In the genomic region with DNA sequence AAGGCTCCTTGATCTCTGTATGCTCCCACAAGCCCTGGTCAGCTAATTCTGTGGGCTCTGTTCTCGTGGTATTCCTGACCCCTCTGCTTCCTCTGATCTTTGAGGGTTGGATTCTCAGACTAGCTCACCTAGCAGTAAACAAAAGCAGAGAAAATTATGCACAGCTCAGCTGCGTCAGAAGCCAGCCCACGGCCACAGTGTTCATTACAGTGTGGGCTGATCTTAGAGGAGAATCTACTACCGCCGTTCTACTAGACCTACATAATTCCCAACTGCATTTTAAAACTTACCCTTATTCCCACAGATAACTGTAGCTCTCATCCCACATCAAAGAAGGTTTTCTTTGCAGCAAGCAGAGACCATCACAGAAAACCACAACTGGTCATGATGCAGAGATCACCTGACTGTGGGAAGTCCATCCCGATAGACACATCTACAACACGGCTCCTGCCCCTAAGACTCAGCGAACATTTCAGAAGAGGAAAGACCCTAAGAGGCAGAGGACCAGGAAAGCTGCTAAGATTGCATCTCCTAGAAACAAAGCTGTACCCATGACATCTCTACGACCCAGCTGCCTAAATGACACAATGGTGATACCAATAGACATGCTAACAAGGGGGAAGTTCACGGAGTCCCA, we compare ENCODE assay signal across 18 mouse cellular contexts. TPM values are rescaled to one million over a fixed set of nuclear protein-coding genes. Genes with fewer than 3 reads are reported as not detected.
DNase-seq lines count a peak whose midpoint lies in the region; ATAC-seq and TF ChIP-seq lines count a peak whose summit lies in the region.
"Had no signal": no experiment of that assay in that cellular context is flagged by ENCODE, and none has a peak within 500 bp of the region (broad histone marks: within the 10 kb centered on the region; RNA-seq: fewer than 3 reads in every experiment).

No protein-coding gene starts in this region.

- no peak for TF ChIP-seq RAD21 in CH12.LX (IDR thresholded peaks at IDR 0.05; ENCODE audit: low read depth, low read length)

- WGBS in midbrain, embryonic 12.5 days: 73% methylated on average over 10 of the region's 10 CpGs
- 66% methylated on average over 10 of the region's 10 CpGs for WGBS in midbrain, postnatal 0 days
- 58% methylated on average over 10 of the region's 10 CpGs for WGBS in liver, embryonic 13.5 days (ENCODE audit: insufficient replicate concordance)
- 83% methylated on average over 10 of the region's 10 CpGs for WGBS in intestine, embryonic 15.5 days

- peak overlapping the region; percentile 47; the same call in 1 of the 2 replicates for H3K27ac ChIP-seq in midbrain, embryonic 12.5 days (replicated peaks)
- no peak overlapping the region for H3K27ac ChIP-seq in midbrain, postnatal 0 days (ENCODE audit: low read depth, low read length)
- peak overlapping the region; percentile 97 for H3K27ac ChIP-seq in CH12.LX (ENCODE audit: insufficient read depth, low read depth)
- H3K27ac ChIP-seq in liver, embryonic 13.5 days: peak overlapping the region; percentile 84
- no peak overlapping the region for H3K27ac ChIP-seq in intestine, embryonic 15.5 days
- H3K27ac ChIP-seq: heart, adult 2 months; limb, embryonic 15.5 days; stomach, embryonic 15.5 days had no signal

- H3K36me3 ChIP-seq in midbrain, embryonic 12.5 days: no peaks in the 10 kb centered on the region
- no peaks in the 10 kb centered on the region for H3K36me3 ChIP-seq in midbrain, postnatal 0 days (ENCODE audit: insufficient read depth, low read length)
- no peaks in the 10 kb centered on the region for H3K36me3 ChIP-seq in CH12.LX (replicated peaks in 1 of 2; ENCODE audit: control insufficient read depth in 1 of 2, insufficient read depth in 1 of 2, low read length in 1 of 2)
- H3K36me3 ChIP-seq in liver, embryonic 13.5 days: no peaks in the 10 kb centered on the region
- no peaks in the 10 kb centered on the region for H3K36me3 ChIP-seq in intestine, embryonic 15.5 days
- H3K36me3 ChIP-seq: limb, embryonic 15.5 days; stomach, embryonic 15.5 days had no signal

- H3K9ac ChIP-seq in midbrain, embryonic 12.5 days (replicated peaks): no peak overlapping the region
- H3K9ac ChIP-seq in midbrain, postnatal 0 days (replicated peaks; ENCODE audit: low read length, poor library complexity, severe bottlenecking): no peak overlapping the region
- peak overlapping the region; percentile 92 for H3K9ac ChIP-seq in CH12.LX (ENCODE audit: insufficient read depth, low read depth)
- H3K9ac ChIP-seq in liver, embryonic 13.5 days: peak overlapping the region; percentile 29; the same call in 1 of the 2 replicates
- H3K9ac ChIP-seq in intestine, embryonic 15.5 days: no peak overlapping the region
- H3K9ac ChIP-seq: limb, embryonic 15.5 days; stomach, embryonic 15.5 days had no signal

- no peak for TF ChIP-seq CTCF in midbrain, postnatal 0 days (IDR thresholded peaks at IDR 0.05)
- no peak for TF ChIP-seq CTCF in CH12.LX (conservative IDR thresholded peaks at IDR 0.05 in 1 of 2, IDR thresholded peaks at IDR 0.05 in 1 of 2; ENCODE audit: low read depth in 2 of 2, low read length in 2 of 2)

- peak; percentile 89 for ATAC-seq in frontal cortex, adult (ENCODE audit: low TSS enrichment)
- ATAC-seq in midbrain, embryonic 12.5 days (ENCODE audit: low FRiP score, low read depth): no peak
- no peak for ATAC-seq in midbrain, postnatal 0 days (ENCODE audit: low FRiP score)
- ATAC-seq in liver, embryonic 13.5 days (ENCODE audit: low read depth): no peak
- no peak for ATAC-seq in intestine, embryonic 15.5 days
- ATAC-seq: inflammation-experienced regulatory T-cells, adult 6 months had no signal

- no peaks in the 10 kb centered on the region for H3K9me3 ChIP-seq in midbrain, embryonic 12.5 days
- H3K9me3 ChIP-seq in midbrain, postnatal 0 days (ENCODE audit: low read length): no peaks in the 10 kb centered on the region
- H3K9me3 ChIP-seq in CH12.LX (replicated peaks; ENCODE audit: low read length): no peaks in the 10 kb centered on the region
- H3K9me3 ChIP-seq in liver, embryonic 13.5 days (replicated peaks): no peaks in the 10 kb centered on the region
- H3K9me3 ChIP-seq in intestine, embryonic 15.5 days: no peaks in the 10 kb centered on the region
- H3K9me3 ChIP-seq: limb, embryonic 15.5 days; stomach, embryonic 15.5 days had no signal

- H3K79me2 ChIP-seq in CH12.LX (replicated peaks; ENCODE audit: control insufficient read depth, extremely low read depth, insufficient read depth, poor library complexity, severe bottlenecking): no peaks in the 10 kb centered on the region; the same call in 1 of the 2 replicates

- H3K27me3 ChIP-seq in midbrain, embryonic 12.5 days: no peaks in the 10 kb centered on the region
- no peaks in the 10 kb centered on the region for H3K27me3 ChIP-seq in midbrain, postnatal 0 days (ENCODE audit: insufficient read depth, low read length)
- no peaks in the 10 kb centered on the region for H3K27me3 ChIP-seq in CH12.LX (replicated peaks)
- H3K27me3 ChIP-seq in liver, embryonic 13.5 days: no peaks in the 10 kb centered on the region
- H3K27me3 ChIP-seq in intestine, embryonic 15.5 days (replicated peaks): no peaks in the 10 kb centered on the region
- H3K27me3 ChIP-seq: limb, embryonic 15.5 days; stomach, embryonic 15.5 days had no signal

- peaks cover 31% of the 10 kb centered on the region for H3K4me1 ChIP-seq in midbrain, embryonic 12.5 days
- 0 out of 2 replicates have a peak, but pooled peaks cover 7% of the 10 kb centered on the region for H3K4me1 ChIP-seq in midbrain, postnatal 0 days (ENCODE audit: insufficient read depth, low read length)
- H3K4me1 ChIP-seq in CH12.LX (ENCODE audit: control insufficient read depth in 1 of 2, insufficient read depth in 2 of 2): peaks cover 43 to 89% of the 10 kb centered on the region in 2 experiments
- H3K4me1 ChIP-seq in liver, embryonic 13.5 days (replicated peaks): peaks cover 87% of the 10 kb centered on the region
- peaks cover 11% of the 10 kb centered on the region; the same call in 1 of the 2 replicates for H3K4me1 ChIP-seq in intestine, embryonic 15.5 days (replicated peaks)
- H3K4me1 ChIP-seq: limb, embryonic 15.5 days had no signal

- in situ Hi-C loops in CH12.LX (cut with MboI; ENCODE audit: low pct_ligation_motif_present, low pct_unique_long_range_greater_than_20kb, low sequenced_read_pairs): no loop called here

- no peak for TF ChIP-seq EP300 in CH12.LX (IDR thresholded peaks at IDR 0.05; ENCODE audit: low read length)

- H3K4me2 ChIP-seq in midbrain, embryonic 12.5 days (replicated peaks): no peak overlapping the region
- H3K4me2 ChIP-seq in midbrain, postnatal 0 days (ENCODE audit: low read depth, low read length, poor library complexity, severe bottlenecking): no peak overlapping the region
- H3K4me2 ChIP-seq in CH12.LX (ENCODE audit: insufficient read depth, low read depth, poor library complexity, severe bottlenecking): peak overlapping the region; percentile 57
- H3K4me2 ChIP-seq in liver, embryonic 13.5 days: no peak overlapping the region
- no peak overlapping the region for H3K4me2 ChIP-seq in intestine, embryonic 15.5 days (replicated peaks)
- H3K4me2 ChIP-seq: limb, embryonic 15.5 days; stomach, embryonic 15.5 days had no signal

- no peak for TF ChIP-seq POLR2A in CH12.LX (IDR thresholded peaks at IDR 0.05; ENCODE audit: low read depth, low read length)

- dilution Hi-C loops in CH12.LX (cut with MboI; ENCODE audit: extremely low pct_ligation_motif_present, extremely low pct_unique_long_range_greater_than_20kb, low sequenced_read_pairs): no loop called here

- no peak overlapping the region for H3K4me3 ChIP-seq in midbrain, embryonic 12.5 days
- no peak overlapping the region for H3K4me3 ChIP-seq in midbrain, postnatal 0 days (ENCODE audit: low read depth, low read length)
- peak overlapping the region in 1 of 3 experiments; percentile 28 for H3K4me3 ChIP-seq in CH12.LX (replicated peaks in 1 of 3; ENCODE audit: low read depth in 2 of 3, low read length in 2 of 3, poor library complexity in 1 of 3)
- no peak overlapping the region for H3K4me3 ChIP-seq in liver, embryonic 13.5 days (replicated peaks)
- no peak overlapping the region for H3K4me3 ChIP-seq in intestine, embryonic 15.5 days (replicated peaks)
- H3K4me3 ChIP-seq: heart, adult 2 months; limb, embryonic 15.5 days; myocyte; stomach, embryonic 15.5 days had no signal

- DNase-seq in frontal cortex, postnatal 25 days (ENCODE audit: low spot score in 2 of 2): no peak
- no peak for DNase-seq in midbrain, postnatal 0 days (ENCODE audit: low spot score)
- DNase-seq in CH12.LX (ENCODE audit: extremely low read depth): no peak
- no peak for DNase-seq in liver, embryonic 13.5 days
- DNase-seq in testis, postnatal 10 days (ENCODE audit: low spot score): no peak
- DNase-seq: adrenal gland, adult 8-10 months; cerebellum, adult 11-12 months; cerebellum, postnatal 25 days; gastrocnemius, postnatal 10 days; lung, postnatal 10 days had no signal

TF ChIP-seq in CH12.LX, 34 proteins besides CTCF, POLR2A, EP300 and RAD21 (continues in another document):
- TF ChIP-seq MEF2A (IDR thresholded peaks at IDR 0.05; ENCODE audit: borderline replicate concordance, low read depth, low read length) (no peak; the same call in 1 of the 2 replicates), MAX (IDR thresholded peaks at IDR 0.05; ENCODE audit: low read length) (no peak), NELFE (IDR thresholded peaks at IDR 0.05; ENCODE audit: low read depth, low read length) (no peak), BHLHE40 (IDR thresholded peaks at IDR 0.05; ENCODE audit: low read depth, low read length) (peak; percentile 67), MAZ (IDR thresholded peaks at IDR 0.05; ENCODE audit: low read depth, low read length) (no peak), RCOR1 (conservative IDR thresholded peaks at IDR 0.05; ENCODE audit: low read depth, low read length) (0 out of 2 replicates have a peak, but pooled peaks have one; percentile 29), JUND (conservative IDR thresholded peaks at IDR 0.05; ENCODE audit: low read depth, low read length) (no peak), E2F4 (IDR thresholded peaks at IDR 0.05; ENCODE audit: insufficient replicate concordance, low read depth, low read length) (no peak), TCF12 (IDR thresholded peaks at IDR 0.05; ENCODE audit: low read depth, low read length) (peak; percentile 29; the same call in 1 of the 2 replicates), TBP (conservative IDR thresholded peaks at IDR 0.05; ENCODE audit: low read depth, low read length) (0 out of 2 replicates have a peak, but pooled peaks have one; percentile 15), CHD2 (IDR thresholded peaks at IDR 0.05; ENCODE audit: low read length) (no peak)

RNA-seq across cellular contexts. Expression of a gene that starts 49.8 kb away (rescaled TPM):
- polyA plus RNA-seq in midbrain, embryonic 12.5 days (2016; fragmentation: Nextera tagmentation; extraction: Ambion mirVana): 112 and 125 TPM in 2 replicates
- total RNA-seq in midbrain, postnatal 0 days (2014; rRNA removed): 68.8 and 87.0 TPM in 2 replicates
- 58.2 and 70.4 TPM in 2 replicates for polyA plus RNA-seq in midbrain, postnatal 0 days (2015; fragmentation: Nextera tagmentation; extraction: Ambion mirVana)
- 149 and 174 TPM in 2 replicates for total RNA-seq in CH12.LX (2012; rRNA removed)
- 65.1 and 71.8 TPM in 2 replicates for total RNA-seq in CH12.LX (2014; rRNA removed)
- 133 and 137 TPM in 2 replicates for polyA plus RNA-seq in CH12.LX (2012; ENCODE audit: insufficient read length, low read depth)
- 21.0 TPM in 2 replicates for polyA plus RNA-seq in liver, embryonic 13.5 days (2015; fragmentation: Nextera tagmentation; extraction: Ambion mirVana)
- polyA plus RNA-seq in intestine, embryonic 15.5 days (2015; fragmentation: Nextera tagmentation; extraction: Ambion mirVana): 36.5 and 41.3 TPM in 2 replicates

Comparison
In these comparisons a context has a peak if more than half of its experiments do, and no peak if none do; other contexts are left out.
1. H3K27ac ChIP-seq: peak in midbrain, embryonic 12.5 days (single experiment), CH12.LX (single experiment) and liver, embryonic 13.5 days (single experiment); none in midbrain, postnatal 0 days (single experiment) and intestine, embryonic 15.5 days (single experiment).
2. H3K9ac ChIP-seq: peak in CH12.LX (single experiment) and liver, embryonic 13.5 days (single experiment); none in midbrain, embryonic 12.5 days (single experiment), midbrain, postnatal 0 days (single experiment) and intestine, embryonic 15.5 days (single experiment).